Mouse (Mus musculus): ENCODE measurements around the gene Sncg. TPM values are rescaled to one million over a fixed set of nuclear protein-coding genes. Genes with fewer than 3 reads are reported as not detected.

The Sncg gene
- total RNA-seq, 2 experiments from 2014 or later, result 3.0 to 3.9 TPM

DNA sequence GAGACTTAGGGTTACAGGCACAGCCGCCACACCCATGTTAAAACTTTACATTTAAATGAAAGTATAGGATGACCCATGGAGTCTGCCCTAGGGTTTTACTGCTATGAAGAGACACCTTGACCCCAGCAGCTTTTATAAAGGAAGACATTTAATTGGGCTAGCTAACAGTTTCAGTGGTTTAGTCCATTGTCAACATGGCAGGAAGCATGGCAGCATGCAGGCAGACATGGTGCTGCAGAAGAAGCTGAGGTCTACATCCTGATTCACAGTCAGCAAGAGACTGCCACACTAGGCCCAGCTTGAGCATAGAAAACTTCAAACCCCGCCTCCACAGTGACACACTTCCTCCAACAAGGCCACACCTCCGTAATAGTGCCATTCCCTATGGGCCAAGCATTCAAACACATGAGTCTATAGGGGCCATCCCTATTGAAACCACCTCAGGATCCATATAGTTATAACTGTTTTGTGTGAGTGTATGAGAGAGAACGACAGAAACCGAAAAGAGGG, 51.0 kb downstream of the Sncg start:
- intact Hi-C loops (cut with DNase I), result no loop called here
- Histone ChIP-seq H3K27ac (no peak overlapping the region), H3K4me3 (no peak overlapping the region)
- TF ChIP-seq CTCF (IDR thresholded peaks at IDR 0.05), result no peak
- no peak for DNase-seq (ENCODE audit: extremely low spot score in 1 of 2, low spot score in 2 of 2)

Other genes with a start within 250 kb of the Sncg start
- not detected for gene Npy4r, start 222.3 kb downstream of the Sncg start, total RNA-seq (2021)
- 1 to 10 TPM; 1.7 to 2.8 TPM for gene Gprin2, start 173.1 kb downstream of the Sncg start, total RNA-seq (2021)
- gene Syt15, start 155.2 kb downstream of the Sncg start, total RNA-seq (2021), result under 1 TPM; 0.28 to 0.29 TPM
- gene Shld2, start 64.3 kb downstream of the Sncg start, total RNA-seq (2021), result 10 to 100 TPM; 10.5 to 11.5 TPM
- gene Glud1, start 64.1 kb downstream of the Sncg start, total RNA-seq (2021), result 100 to 1,000 TPM; 281 to 285 TPM
- not detected for gene Fam25c, start 19.4 kb downstream of the Sncg start, total RNA-seq (2021)
- 1 to 10 TPM; 4.4 to 5.8 TPM for gene Mmrn2, start 676 bp upstream of the Sncg start, total RNA-seq (2021)
- 10 to 100 TPM; 31.0 to 35.9 TPM for gene Bmpr1a, start 128.6 kb upstream of the Sncg start, total RNA-seq (2021)
- not detected for gene 9230112D13Rik, start 148.0 kb upstream of the Sncg start, total RNA-seq (2021)
- 1 to 10 TPM; 2.5 to 2.6 TPM for gene Ldb3, start 213.9 kb upstream of the Sncg start, total RNA-seq (2021)
- gene Opn4, start 225.4 kb upstream of the Sncg start, total RNA-seq (2021), result not detected

Measured in left cerebral cortex, adult 2 months (tissue).